Mouse (Mus musculus): ENCODE data around the gene Pi4k2b. TPM values are rescaled to one million over a fixed set of nuclear protein-coding genes. Genes with fewer than 3 reads are reported as not detected.

The Pi4k2b gene
- polyA plus RNA-seq, 1 experiment from 2014 or later: 25.1 TPM

DNA sequence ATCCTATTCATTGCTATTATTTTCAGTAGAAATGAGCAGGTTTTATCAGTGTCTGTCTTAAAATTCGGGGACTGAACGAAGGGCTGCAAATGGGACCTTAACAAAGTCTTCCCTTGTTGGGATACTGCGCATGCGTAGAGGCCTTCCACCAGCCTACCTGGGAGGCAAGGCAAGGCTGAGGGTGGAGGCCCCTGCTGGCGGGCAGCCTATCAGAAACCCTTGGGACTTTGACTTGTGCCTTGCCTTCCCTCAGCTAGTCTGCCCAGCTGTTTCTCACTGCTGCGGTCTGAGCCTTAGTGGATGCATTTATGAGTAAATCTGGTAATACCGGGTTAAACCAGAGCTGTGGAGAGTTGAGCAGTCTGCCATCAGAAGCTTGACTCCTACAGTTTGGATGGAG lies 71.9 kb downstream of the Pi4k2b start:
- WGBS: 90% methylated on average over 7 of the region's 7 CpGs
- Histone ChIP-seq H3K27me3 (replicated peaks) (no peaks in the 10 kb centered on the region), H3K4me2 (no peak overlapping the region), H3K36me3 (peaks cover 9% of the 10 kb centered on the region), H3K9ac (no peak overlapping the region), H3K4me3 (replicated peaks) (no peak overlapping the region), H3K9me3 (no peaks in the 10 kb centered on the region), H3K27ac (no peak overlapping the region), H3K4me1 (no peaks in the 10 kb centered on the region)
- ATAC-seq (ENCODE audit: insufficient read depth, low FRiP score, low read depth): no peak

DNA sequence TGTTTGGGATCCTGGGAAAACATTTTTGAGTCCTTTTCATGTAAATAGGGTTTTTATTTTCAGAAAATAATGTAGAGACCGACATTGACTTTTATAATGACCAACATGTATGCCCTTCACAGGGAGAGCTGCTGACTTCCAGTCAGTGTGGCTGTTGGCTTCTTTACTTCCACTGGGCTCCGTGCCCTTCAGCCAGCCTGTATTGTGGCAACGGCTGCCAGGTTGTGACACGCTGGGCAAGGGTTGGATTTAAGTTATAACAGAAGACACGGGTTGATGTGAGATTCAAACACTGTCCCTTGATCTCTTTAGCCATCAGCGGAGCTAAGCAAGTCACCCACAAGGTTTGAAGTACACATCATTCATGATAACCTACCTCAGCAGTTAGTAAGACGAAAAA lies 77.3 kb downstream of the Pi4k2b start:
- Histone ChIP-seq H3K9ac (no peak overlapping the region), H3K4me2 (no peak overlapping the region), H3K27me3 (replicated peaks) (no peaks in the 10 kb centered on the region), H3K9me3 (no peaks in the 10 kb centered on the region), H3K36me3 (peaks cover 12% of the 10 kb centered on the region), H3K27ac (no peak overlapping the region), H3K4me1 (no peaks in the 10 kb centered on the region), H3K4me3 (replicated peaks) (no peak overlapping the region)
- ATAC-seq (ENCODE audit: insufficient read depth, low FRiP score, low read depth): no peak
- 91% methylated on average over 7 of the region's 7 CpGs for WGBS

Other genes with a start within 250 kb of the Pi4k2b start
- 14.1 and 16.1 TPM in 2 replicates for gene Lgi2, start 175.1 kb upstream of the Pi4k2b start, polyA plus RNA-seq (2015; fragmentation: Nextera tagmentation; extraction: Ambion mirVana)
- gene Sepsecs, start 71.9 kb upstream of the Pi4k2b start, polyA plus RNA-seq (2015; fragmentation: Nextera tagmentation; extraction: Ambion mirVana): 9.4 and 10.7 TPM in 2 replicates
- 13.0 and 14.7 TPM in 2 replicates for gene Zcchc4, start 33.8 kb downstream of the Pi4k2b start, polyA plus RNA-seq (2015; fragmentation: Nextera tagmentation; extraction: Ambion mirVana)
- 86.1 and 92.0 TPM in 2 replicates for gene Anapc4, start 92.4 kb downstream of the Pi4k2b start, polyA plus RNA-seq (2015; fragmentation: Nextera tagmentation; extraction: Ambion mirVana)

Data from stomach, embryonic 15.5 days (tissue).